Mouse (Mus musculus) lung, postnatal 0 days (tissue): ENCODE data around the gene Mettl16.

ENCODE experiments used
- CTCF ChIP-seq: IDR thresholded peaks from 2 replicates; pipeline ENCODE4 v1.5.1; 2016; ENCODE audit warnings: antibody characterized with exemption, mild to moderate bottlenecking
- EP300 ChIP-seq: IDR thresholded peaks from 2 replicates; pipeline ENCODE4 v1.6.1; 2016; ENCODE audit warnings: antibody characterized with exemption, mild to moderate bottlenecking, control low read depth

GRCm38 (mm10) chr11:74763960-74764625 is 6.5 kb upstream of the Mettl16 start:
- TF ChIP-seq CTCF (no peak), EP300 (no peak)
